Mouse (Mus musculus) lung, postnatal 0 days (tissue): ENCODE measurements around the gene Ap1b1.

ENCODE experiments used
- CTCF ChIP-seq: IDR thresholded peaks from 2 replicates; pipeline ENCODE4 v1.5.1; 2016; ENCODE audit warnings: antibody characterized with exemption, mild to moderate bottlenecking
- EP300 ChIP-seq: IDR thresholded peaks from 2 replicates; pipeline ENCODE4 v1.6.1; 2016; ENCODE audit warnings: antibody characterized with exemption, mild to moderate bottlenecking, control low read depth

DNA sequence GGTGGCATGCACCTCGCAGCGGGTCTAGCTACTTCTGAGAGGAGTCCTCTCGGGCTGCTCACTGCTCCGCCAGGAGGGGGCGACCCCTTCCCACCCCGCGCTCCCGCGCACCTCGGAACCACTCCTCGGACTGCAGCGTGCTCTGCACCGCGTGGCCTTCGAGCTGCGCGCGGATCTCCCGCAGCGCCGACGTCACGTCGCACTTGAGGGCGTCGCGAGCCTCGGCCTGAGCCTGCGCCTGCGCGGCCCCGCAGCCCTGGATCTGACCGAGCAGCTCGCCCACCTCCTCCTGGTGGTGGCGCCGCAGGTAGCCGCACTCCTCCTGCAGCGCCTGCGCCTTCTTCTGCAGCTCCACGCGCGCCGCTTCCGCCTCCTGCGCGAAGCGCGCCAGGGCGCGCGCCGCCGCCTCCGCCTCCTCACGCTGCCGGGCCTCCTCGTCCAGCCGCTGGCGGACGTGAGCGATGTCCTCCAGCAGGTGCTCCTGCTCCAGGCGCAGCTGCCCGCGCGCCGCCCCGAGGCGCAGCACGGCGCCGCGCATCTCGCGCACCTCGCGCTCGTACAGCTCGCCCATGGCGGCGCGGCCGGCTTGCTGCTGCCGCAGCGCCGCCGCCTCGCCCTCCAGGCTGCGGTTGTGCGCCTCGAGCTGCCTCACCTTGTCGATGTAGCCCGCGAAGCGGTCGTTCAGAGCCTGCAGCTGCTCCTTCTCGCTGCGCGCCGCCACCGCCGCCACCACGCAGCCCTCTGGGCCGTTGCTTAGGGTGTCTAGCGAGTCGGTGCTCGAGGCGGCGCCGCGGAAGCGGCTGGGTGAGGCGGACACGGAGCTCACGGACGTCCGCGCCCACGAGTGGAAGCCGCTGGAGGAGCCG lies 39.4 kb upstream of the Ap1b1 start:
- TF ChIP-seq EP300 (no peak), CTCF (no peak; the same call in none of the 2 replicates)
